Mouse (Mus musculus): ENCODE data around the gene Hint1.

GRCm38 (mm10) chr11:54826819-54827218, 39.4 kb upstream of the Hint1 start:
- TF ChIP-seq SMC3 (IDR thresholded peaks at IDR 0.05; ENCODE audit: low read depth, low read length) (no peak), CTCF (conservative IDR thresholded peaks at IDR 0.05 in 1 of 2, IDR thresholded peaks at IDR 0.05 in 1 of 2; ENCODE audit: low read depth in 2 of 2, low read length in 2 of 2) (no peak), POLR2A (IDR thresholded peaks at IDR 0.05; ENCODE audit: low read depth, low read length) (no peak), EP300 (IDR thresholded peaks at IDR 0.05; ENCODE audit: low read length) (peak; percentile 72), E2F4 (IDR thresholded peaks at IDR 0.05; ENCODE audit: insufficient replicate concordance, low read depth, low read length) (no peak), MAFK (IDR thresholded peaks at IDR 0.05; ENCODE audit: insufficient replicate concordance, low read length) (no peak)

Measured in CH12.LX (cell line).